Mouse (Mus musculus) liver, embryonic 14.5 days (tissue): ENCODE results near the gene Adgrl4. TPM values are rescaled to one million over a fixed set of nuclear protein-coding genes. Genes with fewer than 3 reads are reported as not detected.

Experiments used
- ATAC-seq: fragments of 200-750 bp; cut with Nextera tagmentation; 2 replicates; pipeline ENCODE4 v1.8.0; 2017; ENCODE audit warnings: moderate number of reproducible peaks, mild to moderate bottlenecking, moderate library complexity; ENCODE audit not compliant: insufficient read depth
- DNase-seq, 3 experiments: peaks; one replicate each; pipeline ENCODE4 v3.0.0-alpha.2; 2012 to 2013; ENCODE audit warnings: low read depth in 3 of 3, low spot score in 3 of 3
- H3K27ac ChIP-seq: fragments of 300-500 bp; sonication (generic); 2 replicates; pipeline ENCODE4 v1.5.1; 2014; ENCODE audit warnings: moderate library complexity, mild to moderate bottlenecking, control low read depth, inconsistent platforms
- H3K27me3 ChIP-seq: fragments of 300-500 bp; sonication (generic); 2 replicates; pipeline ENCODE4 v1.6.1; 2014; ENCODE audit warnings: mild to moderate bottlenecking, low read length, moderate library complexity; ENCODE audit not compliant: control insufficient read depth, insufficient read depth
- H3K36me3 ChIP-seq: fragments of 300-500 bp; sonication (generic); replicated peaks from 2 replicates; pipeline ENCODE4 v1.6.1; 2014; ENCODE audit warnings: low read depth; ENCODE audit not compliant: control insufficient read depth, insufficient read depth
- H3K4me1 ChIP-seq, 2 experiments: fragments of 200-500 bp in 1 of 2; fragments of 300-500 bp in 1 of 2; sonication (generic) in 1 of 2; replicated peaks; 2 replicates each; pipeline ENCODE4 v1.6.1; 2012 to 2014; ENCODE audit warnings: antibody characterized with exemption in 1 of 2, inconsistent platforms in 1 of 2, low read length in 1 of 2; ENCODE audit not compliant: control insufficient read depth in 2 of 2, insufficient read depth in 2 of 2
- H3K4me2 ChIP-seq: fragments of 300-500 bp; sonication (generic); 2 replicates; pipeline ENCODE4 v1.6.1; 2014; ENCODE audit warnings: low read depth, mild to moderate bottlenecking, control low read depth, moderate library complexity
- H3K4me3 ChIP-seq, 2 experiments: fragments of 200-500 bp in 1 of 2; fragments of 300-500 bp in 1 of 2; sonication (generic) in 1 of 2; 2 replicates each; pipeline ENCODE4 v1.5.1; 2012 to 2014; ENCODE audit warnings: low read depth in 2 of 2, low read length in 2 of 2, mild to moderate bottlenecking in 2 of 2, control low read depth in 1 of 2, inconsistent platforms in 1 of 2, moderate library complexity in 1 of 2; ENCODE audit not compliant: insufficient read depth in 1 of 2
- H3K9ac ChIP-seq: fragments of 300-500 bp; sonication (generic); replicated peaks from 2 replicates; pipeline ENCODE4 v1.6.1; 2014; ENCODE audit warnings: mild to moderate bottlenecking, control low read depth, moderate library complexity
- H3K9me3 ChIP-seq: fragments of 300-500 bp; sonication (generic); 2 replicates; pipeline ENCODE4 v1.6.1; 2016; ENCODE audit warnings: low read length, mixed read lengths; ENCODE audit not compliant: control insufficient read depth
- CTCF ChIP-seq: IDR thresholded peaks from 2 replicates; pipeline ENCODE4 v1.5.1; 2016; ENCODE audit warnings: antibody characterized with exemption, low read depth, control low read depth
- EP300 ChIP-seq: IDR thresholded peaks from 2 replicates; pipeline ENCODE4 v1.6.1; 2016; ENCODE audit warnings: antibody characterized with exemption, low read depth
- WGBS: fragments of 180-500 bp; shearing (Covaris S2); extraction: QIAGEN DNeasy Blood & Tissue Kit; methylation state at CpG from one replicate; pipeline ENCODE4 v1.1.7; 2014; ENCODE audit not compliant: insufficient replicate concordance; 5-methylcytosine and 5-hydroxymethylcytosine counted together
- polyA plus RNA-seq, 2 experiments: library from polyadenylated mRNA; depleted of rRNA in 1 of 2; stranded (reverse) in 1 of 2; unstranded in 1 of 2; fragments of >200 nt; fragmentation: Nextera tagmentation in 1 of 2; extraction: Ambion mirVana in 1 of 2; gene quantifications; 2 replicates each; pipeline versions ENCODE4 v1.2.1 to v1.2.3; 2012 to 2014

The Adgrl4 gene
- polyA plus RNA-seq, 2 experiments = 2.0 to 6.4 TPM

DNA sequence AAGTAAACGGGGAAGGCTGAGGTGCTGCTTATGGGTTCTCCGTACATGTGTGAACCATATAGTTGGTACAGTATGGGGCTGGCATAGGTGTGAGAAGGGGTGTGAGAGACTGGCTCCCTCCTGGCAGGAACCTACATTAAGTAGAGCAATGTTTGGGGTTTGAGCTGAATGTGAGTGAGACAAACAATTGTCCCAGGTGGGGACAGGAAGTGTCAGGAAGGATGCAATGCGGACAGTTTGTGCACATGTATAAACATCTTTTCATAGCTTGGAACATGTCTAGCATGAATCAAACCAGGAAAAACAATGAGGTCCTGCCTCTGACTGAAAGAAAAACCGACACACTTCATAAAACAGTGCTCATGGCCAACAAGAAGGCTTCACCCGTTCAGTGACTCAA lies 5.8 kb downstream of the Adgrl4 start:
- Histone ChIP-seq H3K27me3 (no peaks in the 10 kb centered on the region), H3K36me3 (no peaks in the 10 kb centered on the region), H3K4me3 (no peak overlapping the region), H3K9ac (no peak overlapping the region), H3K4me1 (no peaks in the 10 kb centered on the region), H3K4me2 (no peak overlapping the region), H3K9me3 (no peaks in the 10 kb centered on the region), H3K27ac (no peak overlapping the region)
- no peak for DNase-seq
- TF ChIP-seq EP300 (no peak), CTCF (no peak)
- no peak for ATAC-seq
- WGBS = 61% methylated on average over 5 of the region's 5 CpGs

DNA sequence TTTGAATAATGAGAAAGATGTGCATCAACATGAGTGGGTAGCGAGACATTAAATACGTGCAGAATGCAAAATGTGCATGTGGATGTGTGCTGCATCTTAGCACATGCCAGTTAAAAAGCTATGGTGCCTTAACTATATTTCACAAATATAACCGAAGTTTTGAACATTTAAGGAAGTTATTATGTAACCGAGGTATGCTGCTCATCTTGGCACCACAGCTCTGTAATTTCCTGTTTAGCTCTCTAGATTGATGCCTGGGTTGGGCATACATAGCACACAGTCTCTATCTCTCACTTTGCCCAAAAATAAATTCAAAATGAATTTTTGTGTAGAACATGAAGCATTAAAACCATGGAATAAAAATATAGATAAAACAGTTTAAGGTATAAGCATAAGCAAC lies 6.6 kb downstream of the Adgrl4 start:
- TF ChIP-seq CTCF = no peak
- no peak for TF ChIP-seq EP300
- no peak for ATAC-seq
- H3K9me3 ChIP-seq = no peaks in the 10 kb centered on the region

DNA sequence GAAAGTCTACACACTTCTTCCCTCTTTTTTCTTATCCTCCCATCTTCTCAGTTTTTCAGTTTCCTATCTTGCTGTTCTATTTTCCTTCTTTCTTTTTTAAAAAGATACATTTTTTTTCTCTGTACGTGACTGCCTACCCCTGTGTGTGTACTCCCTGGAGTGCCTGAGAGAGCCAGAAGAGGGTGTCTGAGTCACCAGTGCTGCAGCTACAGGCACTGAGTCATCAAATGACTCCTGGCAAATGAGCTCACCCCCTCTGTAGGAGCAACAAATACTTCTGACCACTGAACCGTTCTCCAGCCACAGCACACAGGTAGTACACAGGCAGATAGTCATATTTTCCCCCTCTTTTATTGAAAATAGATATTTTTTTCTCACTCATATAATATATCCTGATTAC lies 8.2 kb downstream of the Adgrl4 start:
- no peak for DNase-seq
- no peaks in the 10 kb centered on the region for H3K36me3 ChIP-seq
- H3K4me3 ChIP-seq = no peak overlapping the region
- WGBS = 27% methylated on average over 2 of the region's 2 CpGs
- H3K4me2 ChIP-seq = no peak overlapping the region
- TF ChIP-seq EP300 = no peak
- no peak for TF ChIP-seq CTCF
- no peak overlapping the region for H3K9ac ChIP-seq
- no peak overlapping the region for H3K27ac ChIP-seq
- H3K9me3 ChIP-seq = no peaks in the 10 kb centered on the region
- no peaks in the 10 kb centered on the region for H3K27me3 ChIP-seq
- no peak for ATAC-seq
- no peaks in the 10 kb centered on the region for H3K4me1 ChIP-seq

More for the DNA sequence above, 6.6 kb downstream of the Adgrl4 start:
- 45% methylated on average over 4 of the region's 4 CpGs for WGBS
- Histone ChIP-seq H3K27me3 (no peaks in the 10 kb centered on the region), H3K4me3 (no peak overlapping the region), H3K36me3 (no peaks in the 10 kb centered on the region), H3K9ac (no peak overlapping the region), H3K27ac (no peak overlapping the region), H3K4me1 (no peaks in the 10 kb centered on the region), H3K4me2 (no peak overlapping the region)
- no peak for DNase-seq

- Histone ChIP-seq H3K4me1 (no peaks in the 10 kb centered on the region), H3K4me2 (no peak overlapping the region), H3K27ac (no peak overlapping the region), H3K4me3 (no peak overlapping the region), H3K36me3 (no peaks in the 10 kb centered on the region), H3K9ac (no peak overlapping the region), H3K27me3 (no peaks in the 10 kb centered on the region), H3K9me3 (no peaks in the 10 kb centered on the region)
- WGBS = 54% methylated on average over 6 of the region's 6 CpGs
- ATAC-seq (no peak), DNase-seq (no peak)
- TF ChIP-seq EP300 = no peak
- no peak for TF ChIP-seq CTCF
Observed at GRCm38 (mm10) chr3:151454985-151455701, 17.5 kb downstream of the Adgrl4 start.

- DNase-seq (no peak), ATAC-seq (no peak)
- Histone ChIP-seq H3K4me1 (no peaks in the 10 kb centered on the region), H3K27ac (no peak overlapping the region), H3K4me2 (no peak overlapping the region), H3K27me3 (no peaks in the 10 kb centered on the region), H3K36me3 (no peaks in the 10 kb centered on the region), H3K4me3 (no peak overlapping the region), H3K9me3 (no peaks in the 10 kb centered on the region), H3K9ac (no peak overlapping the region)
- TF ChIP-seq EP300 = no peak
- no peak for TF ChIP-seq CTCF
- WGBS = 43% methylated on average over 3 of the region's 3 CpGs
Observed at GRCm38 (mm10) chr3:151459430-151460190, 21.9 kb downstream of the Adgrl4 start.
